Mouse (Mus musculus): ENCODE data around the gene Gm11444. TPM values are rescaled to one million over a fixed set of nuclear protein-coding genes. Genes with fewer than 3 reads are reported as not detected.

The Gm11444 gene
- polyA plus RNA-seq, 1 experiment from 2014 or later = not detected

- Histone ChIP-seq H3K4me3 (replicated peaks; ENCODE audit: low read depth, low read length) (no peak overlapping the region), H3K9ac (ENCODE audit: low read depth, low read length) (no peak overlapping the region), H3K4me1 (replicated peaks; ENCODE audit: insufficient read depth, low read length) (peaks cover 35% of the 10 kb centered on the region; the same call in 1 of the 2 replicates), H3K36me3 (ENCODE audit: insufficient read depth, low read length) (no peaks in the 10 kb centered on the region), H3K9me3 (replicated peaks; ENCODE audit: low read length) (no peaks in the 10 kb centered on the region), H3K27ac (no peak overlapping the region), H3K27me3 (ENCODE audit: insufficient read depth, low read length) (0 out of 2 replicates have a peak, but pooled peaks cover 4% of the 10 kb centered on the region), H3K4me2 (ENCODE audit: low read length) (no peak overlapping the region)
- no peak for DNase-seq (ENCODE audit: low spot score)
- no peak for TF ChIP-seq CTCF (IDR thresholded peaks at IDR 0.05; ENCODE audit: low read depth)
- 86% methylated on average over 4 of the region's 4 CpGs for WGBS
- no peak for ATAC-seq (replicated peaks; ENCODE audit: low FRiP score, low read depth)
Observed at GRCm38 (mm10) chr11:85823794-85824193, 26.3 kb downstream of the Gm11444 start.

- Histone ChIP-seq H3K27me3 (ENCODE audit: insufficient read depth, low read length) (no peaks in the 10 kb centered on the region), H3K4me2 (ENCODE audit: low read length) (no peak overlapping the region), H3K9ac (ENCODE audit: low read depth, low read length) (no peak overlapping the region), H3K27ac (no peak overlapping the region), H3K36me3 (ENCODE audit: insufficient read depth, low read length) (no peaks in the 10 kb centered on the region), H3K4me1 (replicated peaks; ENCODE audit: insufficient read depth, low read length) (peaks cover 31% of the 10 kb centered on the region; the same call in 1 of the 2 replicates), H3K9me3 (replicated peaks; ENCODE audit: low read length) (no peaks in the 10 kb centered on the region), H3K4me3 (replicated peaks; ENCODE audit: low read depth, low read length) (no peak overlapping the region)
- DNase-seq (ENCODE audit: low spot score) = peak; percentile 89
- peak; percentile 93 for TF ChIP-seq CTCF (IDR thresholded peaks at IDR 0.05; ENCODE audit: low read depth)
- no peak for ATAC-seq (replicated peaks; ENCODE audit: low FRiP score, low read depth)
- WGBS = 26% methylated on average over 6 of the region's 6 CpGs
Observed at GRCm38 (mm10) chr11:85823181-85823580, 27.0 kb downstream of the Gm11444 start.

GRCm38 (mm10) chr11:85821659-85822058 is 28.5 kb downstream of the Gm11444 start:
- 68% methylated on average over 9 of the region's 9 CpGs for WGBS
- Histone ChIP-seq H3K4me3 (replicated peaks; ENCODE audit: low read depth, low read length) (no peak overlapping the region), H3K27ac (peak overlapping the region; percentile 64), H3K9ac (ENCODE audit: low read depth, low read length) (no peak overlapping the region), H3K4me2 (ENCODE audit: low read length) (no peak overlapping the region), H3K4me1 (replicated peaks; ENCODE audit: insufficient read depth, low read length) (peaks cover 22% of the 10 kb centered on the region; the same call in 1 of the 2 replicates), H3K36me3 (ENCODE audit: insufficient read depth, low read length) (no peaks in the 10 kb centered on the region), H3K9me3 (replicated peaks; ENCODE audit: low read length) (no peaks in the 10 kb centered on the region), H3K27me3 (ENCODE audit: insufficient read depth, low read length) (no peaks in the 10 kb centered on the region)
- DNase-seq (ENCODE audit: low spot score) (no peak), ATAC-seq (replicated peaks; ENCODE audit: low FRiP score, low read depth) (peak; percentile 30; the same call in 1 of the 2 replicates)
- no peak for TF ChIP-seq CTCF (IDR thresholded peaks at IDR 0.05; ENCODE audit: low read depth)

- Histone ChIP-seq H3K4me3 (replicated peaks; ENCODE audit: low read depth, low read length) (no peak overlapping the region), H3K4me1 (replicated peaks; ENCODE audit: insufficient read depth, low read length) (peaks cover 16% of the 10 kb centered on the region; the same call in 1 of the 2 replicates), H3K27me3 (ENCODE audit: insufficient read depth, low read length) (no peaks in the 10 kb centered on the region), H3K27ac (peak overlapping the region; percentile 64; the same call in 1 of the 2 replicates), H3K36me3 (ENCODE audit: insufficient read depth, low read length) (no peaks in the 10 kb centered on the region), H3K4me2 (ENCODE audit: low read length) (no peak overlapping the region), H3K9me3 (replicated peaks; ENCODE audit: low read length) (no peaks in the 10 kb centered on the region), H3K9ac (ENCODE audit: low read depth, low read length) (no peak overlapping the region)
- no peak for TF ChIP-seq CTCF (IDR thresholded peaks at IDR 0.05; ENCODE audit: low read depth)
- ATAC-seq (replicated peaks; ENCODE audit: low FRiP score, low read depth) (no peak), DNase-seq (ENCODE audit: low spot score) (no peak)
- 73% methylated on average over 3 of the region's 3 CpGs for WGBS
Observed at GRCm38 (mm10) chr11:85820959-85821358, 29.2 kb downstream of the Gm11444 start.

- Histone ChIP-seq H3K4me1 (replicated peaks; ENCODE audit: insufficient read depth, low read length) (peaks cover 9% of the 10 kb centered on the region), H3K27me3 (ENCODE audit: insufficient read depth, low read length) (no peaks in the 10 kb centered on the region), H3K27ac (no peak overlapping the region), H3K4me3 (replicated peaks; ENCODE audit: low read depth, low read length) (no peak overlapping the region), H3K36me3 (ENCODE audit: insufficient read depth, low read length) (no peaks in the 10 kb centered on the region), H3K9ac (ENCODE audit: low read depth, low read length) (no peak overlapping the region), H3K4me2 (ENCODE audit: low read length) (no peak overlapping the region), H3K9me3 (replicated peaks; ENCODE audit: low read length) (no peaks in the 10 kb centered on the region)
- ATAC-seq (replicated peaks; ENCODE audit: low FRiP score, low read depth) (no peak), DNase-seq (ENCODE audit: low spot score) (no peak)
- 78% methylated on average over 3 of the region's 3 CpGs for WGBS
- no peak for TF ChIP-seq CTCF (IDR thresholded peaks at IDR 0.05; ENCODE audit: low read depth)
Observed at GRCm38 (mm10) chr11:85818401-85818800, 31.7 kb downstream of the Gm11444 start.

GRCm38 (mm10) chr11:85816471-85816870 is 33.7 kb downstream of the Gm11444 start:
- no peak for ATAC-seq (replicated peaks; ENCODE audit: low FRiP score, low read depth)
- DNase-seq (ENCODE audit: low spot score) = no peak
- Histone ChIP-seq H3K9me3 (replicated peaks; ENCODE audit: low read length) (no peaks in the 10 kb centered on the region), H3K27me3 (ENCODE audit: insufficient read depth, low read length) (no peaks in the 10 kb centered on the region), H3K36me3 (ENCODE audit: insufficient read depth, low read length) (no peaks in the 10 kb centered on the region), H3K4me1 (replicated peaks; ENCODE audit: insufficient read depth, low read length) (peaks cover 3% of the 10 kb centered on the region), H3K27ac (no peak overlapping the region), H3K4me3 (replicated peaks; ENCODE audit: low read depth, low read length) (no peak overlapping the region), H3K9ac (ENCODE audit: low read depth, low read length) (no peak overlapping the region), H3K4me2 (ENCODE audit: low read length) (no peak overlapping the region)
- whole genome bisulfite sequencing = 64% methylated on average over 5 of the region's 5 CpGs
- no peak for TF ChIP-seq CTCF (IDR thresholded peaks at IDR 0.05; ENCODE audit: low read depth)

- Histone ChIP-seq H3K27me3 (ENCODE audit: insufficient read depth, low read length) (no peaks in the 10 kb centered on the region), H3K36me3 (ENCODE audit: insufficient read depth, low read length) (no peaks in the 10 kb centered on the region), H3K27ac (no peak overlapping the region), H3K4me3 (replicated peaks; ENCODE audit: low read depth, low read length) (no peak overlapping the region), H3K9me3 (replicated peaks; ENCODE audit: low read length) (no peaks in the 10 kb centered on the region), H3K4me2 (ENCODE audit: low read length) (no peak overlapping the region), H3K9ac (ENCODE audit: low read depth, low read length) (no peak overlapping the region), H3K4me1 (replicated peaks; ENCODE audit: insufficient read depth, low read length) (no peaks in the 10 kb centered on the region; the same call in 1 of the 2 replicates)
- 43% methylated on average over 4 of the region's 4 CpGs for WGBS
- DNase-seq (ENCODE audit: low spot score) = no peak
- TF ChIP-seq CTCF (IDR thresholded peaks at IDR 0.05; ENCODE audit: low read depth) = no peak
- no peak for ATAC-seq (replicated peaks; ENCODE audit: low FRiP score, low read depth)
Observed at GRCm38 (mm10) chr11:85814678-85815077, 35.5 kb downstream of the Gm11444 start.

Measured in kidney, postnatal 0 days (tissue).